Mouse (Mus musculus): Measurements from ENCODE around the gene 1700021F05Rik.
A peak's percentile ranks its signal among the peaks of the same experiment; 100 is the strongest.
"Not testable (repeated sequence)": the region's sequence is repeated elsewhere in the genome, so short reads cannot be mapped to it uniquely, and the experiment has no call there.

1700021F05Rik gene

GRCm38 (mm10) chr10:43537652-43538051 lies 3.1 kb downstream of the 1700021F05Rik start:
- no peak for DNase-seq

GRCm38 (mm10) chr10:43534382-43534781 lies 6.4 kb downstream of the 1700021F05Rik start:
- DNase-seq, result no peak

DNA sequence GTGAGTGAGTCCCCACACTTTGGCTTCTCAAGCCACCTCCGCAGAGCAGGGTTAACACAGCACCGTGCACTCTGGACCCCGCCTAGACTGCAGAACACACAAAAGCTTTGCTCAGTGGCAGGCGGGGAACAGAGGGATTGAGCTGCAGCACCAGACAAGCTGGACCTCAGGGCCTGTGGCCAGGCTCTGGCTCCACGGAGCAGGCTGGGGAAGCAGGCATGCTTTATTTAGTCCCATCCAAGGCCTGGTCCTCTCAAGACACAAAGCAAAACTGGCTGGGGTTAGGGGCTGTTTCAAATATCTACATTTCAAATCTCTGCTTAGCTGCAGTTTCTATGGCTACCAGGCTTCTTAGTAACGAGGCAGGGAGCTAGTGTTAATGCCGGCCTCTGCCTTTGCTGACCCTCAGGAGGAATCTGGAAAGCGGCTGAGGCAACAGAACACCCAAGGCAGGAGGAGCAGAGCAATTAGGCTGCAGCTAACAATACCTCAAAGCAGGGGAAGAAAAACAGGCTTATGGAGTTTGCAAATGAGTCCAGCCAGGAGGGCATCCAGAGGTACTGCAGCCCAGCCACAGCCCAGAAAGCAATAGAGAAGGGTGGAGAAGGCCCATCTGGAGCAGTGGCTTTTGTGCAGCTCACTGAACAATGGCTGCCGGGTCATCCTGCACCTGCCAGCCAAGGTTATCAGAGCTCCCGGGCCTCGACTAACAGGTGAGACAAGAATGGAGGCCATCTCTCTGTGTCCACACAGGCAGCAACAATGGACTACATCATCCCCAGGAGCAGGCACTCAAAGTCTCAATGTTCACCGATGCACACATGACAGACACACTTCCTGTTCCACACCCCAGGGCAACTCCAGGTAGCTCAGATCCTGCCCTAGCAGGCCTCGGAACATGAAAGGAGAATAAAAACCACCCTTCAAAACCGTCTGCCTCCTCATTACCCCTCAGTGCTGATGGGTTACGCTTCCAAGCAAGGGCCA lies 13.2 kb downstream of the 1700021F05Rik start:
- peak; percentile 13 for DNase-seq

GRCm38 (mm10) chr10:43523931-43524330 lies 16.9 kb downstream of the 1700021F05Rik start, which contains the start of gene Gm9803:
Gene Gm9803 (plus strand): TSS chr10:43524084.
- not testable (repeated sequence) for DNase-seq

DNA sequence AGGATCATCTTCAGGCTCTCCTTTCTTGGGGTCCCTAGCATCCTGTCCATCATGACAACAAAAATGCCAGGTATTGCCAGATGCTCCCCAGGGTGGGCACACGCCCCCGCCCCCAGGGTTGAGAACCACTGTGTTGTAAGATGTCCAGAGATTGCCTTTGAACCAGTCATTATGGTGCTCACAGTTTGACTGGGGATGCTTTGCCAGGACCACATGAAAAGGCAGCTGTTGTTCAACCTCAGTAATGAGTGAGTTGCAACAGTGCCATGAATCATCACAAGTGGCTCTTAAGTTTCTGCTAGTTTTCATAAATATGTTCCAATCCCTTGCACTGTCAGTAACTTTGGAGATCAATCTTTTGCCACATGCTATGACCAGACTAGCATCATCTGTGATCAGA lies 20.8 kb downstream of the 1700021F05Rik start:
- no peak for DNase-seq

GRCm38 (mm10) chr10:43518368-43518767 lies 22.4 kb downstream of the 1700021F05Rik start:
- DNase-seq, result no peak

DNA sequence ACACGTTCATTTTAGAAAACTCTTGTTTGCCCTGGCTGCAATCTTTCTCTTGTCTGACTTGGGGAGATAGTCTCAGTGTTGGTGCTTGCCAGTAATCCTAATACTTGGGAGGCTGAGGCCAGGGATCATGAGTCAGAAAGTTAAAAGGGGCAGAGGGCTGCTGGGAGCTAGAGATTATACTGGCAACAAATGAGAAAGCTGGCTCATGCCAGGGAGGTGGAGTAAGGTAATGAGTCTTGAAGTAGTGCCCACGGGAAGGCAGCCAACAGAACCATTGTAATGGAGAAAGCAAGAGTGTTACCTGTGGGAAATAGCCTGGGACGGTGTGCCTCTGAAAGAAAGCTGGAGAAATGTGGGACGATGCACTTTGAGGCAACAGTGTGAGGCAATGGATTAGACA lies 23.0 kb downstream of the 1700021F05Rik start:
- DNase-seq, result no peak

- no peak for DNase-seq
These were observed 23.7 kb downstream of the 1700021F05Rik start for GRCm38 (mm10) chr10:43516992-43517660.

DNA sequence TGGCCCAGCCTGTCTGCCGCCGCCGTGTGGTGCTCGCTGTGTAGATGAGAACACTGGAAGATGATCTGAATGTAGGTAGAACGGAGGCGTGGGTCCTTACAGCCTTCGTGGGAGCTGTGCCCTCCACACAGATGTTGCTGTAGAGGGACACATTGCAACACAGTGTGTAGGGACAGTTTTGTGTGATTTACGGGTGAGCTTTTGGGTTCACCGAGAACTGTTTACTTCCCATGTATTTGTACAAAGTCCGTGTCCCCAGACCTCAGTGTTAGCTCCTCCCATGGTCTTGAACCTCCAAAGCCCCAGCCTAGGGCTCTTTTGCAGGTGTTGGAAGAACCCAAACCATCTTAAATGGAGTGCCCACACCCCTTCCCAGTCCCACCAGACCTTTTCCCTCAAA lies 27.8 kb downstream of the 1700021F05Rik start:
- no peak for DNase-seq

GRCm38 (mm10) chr10:43509228-43509627 lies 31.6 kb downstream of the 1700021F05Rik start:
- no peak for DNase-seq

GRCm38 (mm10) chr10:43507051-43507450 lies 33.7 kb downstream of the 1700021F05Rik start:
- no peak for DNase-seq

DNA sequence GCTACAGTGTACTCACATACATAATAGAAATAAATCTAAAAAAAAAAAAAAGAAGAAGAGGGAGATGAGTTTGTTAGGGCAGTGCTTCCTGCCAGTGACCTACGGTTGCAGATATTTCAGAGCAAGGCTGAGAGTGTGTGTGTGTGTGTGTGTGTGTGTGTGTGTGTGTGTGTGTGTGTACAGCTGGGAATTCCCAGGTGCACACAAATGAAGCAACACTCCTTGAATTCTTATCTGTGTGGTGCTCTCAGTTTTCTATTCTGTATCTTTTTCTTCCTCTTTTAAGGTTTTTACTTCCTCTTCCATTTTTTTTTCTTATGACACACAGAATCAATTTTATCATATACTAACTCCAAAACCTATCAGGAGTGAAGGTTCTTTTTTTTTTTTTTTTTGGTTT lies 36.5 kb downstream of the 1700021F05Rik start:
- DNase-seq, result no peak

- DNase-seq, result no peak
These were observed 38.2 kb downstream of the 1700021F05Rik start for GRCm38 (mm10) chr10:43502599-43502998.

DNA sequence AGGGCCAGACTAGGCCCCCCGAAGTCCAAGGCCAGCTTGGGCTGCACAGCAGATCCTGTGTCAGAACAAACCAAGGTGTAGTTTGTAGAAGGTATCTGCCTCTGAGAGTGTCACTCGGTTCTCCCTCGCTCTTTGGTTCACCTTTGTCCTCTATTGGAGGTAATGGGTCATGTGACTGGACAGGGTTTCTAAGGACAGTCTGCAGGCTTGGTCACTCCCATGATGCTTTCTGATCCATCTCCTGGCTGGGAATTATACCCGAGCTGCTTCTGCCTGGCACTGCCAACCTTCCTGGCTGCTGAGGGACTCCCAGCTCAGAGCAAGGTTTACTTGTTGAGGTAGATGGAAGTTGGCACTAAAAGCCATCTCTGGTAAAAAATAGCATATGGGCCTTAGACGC lies 49.9 kb downstream of the 1700021F05Rik start:
- no peak for DNase-seq

DNA sequence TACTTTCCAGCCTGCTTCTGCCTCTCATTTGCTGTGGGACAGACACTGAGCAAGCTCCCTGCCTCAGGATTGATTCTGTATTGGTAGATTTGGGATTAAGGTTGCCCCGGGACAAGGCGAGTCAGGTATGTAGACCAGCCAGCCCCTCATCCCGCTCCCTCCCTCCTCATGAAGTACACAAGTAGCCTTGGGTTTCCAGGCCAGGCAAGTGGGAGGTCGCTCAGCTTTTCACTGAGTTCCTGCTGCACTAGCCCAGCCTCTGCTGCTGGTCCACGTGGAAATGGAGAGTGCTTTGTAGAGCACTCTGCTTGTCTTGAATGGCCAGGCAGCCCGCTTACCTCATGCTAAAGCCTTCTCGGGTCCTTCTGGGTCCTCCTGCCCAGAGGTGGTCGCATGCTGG lies 50.8 kb downstream of the 1700021F05Rik start:
- DNase-seq, result no peak

- DNase-seq, result no peak
These were observed 51.2 kb downstream of the 1700021F05Rik start for GRCm38 (mm10) chr10:43489550-43489949.

- DNase-seq, result no peak
These were observed 51.7 kb downstream of the 1700021F05Rik start for GRCm38 (mm10) chr10:43489139-43489538.

- no peak for DNase-seq
These were observed 52.5 kb downstream of the 1700021F05Rik start for GRCm38 (mm10) chr10:43488258-43488657.

- no peak for DNase-seq
These were observed 53.3 kb downstream of the 1700021F05Rik start for GRCm38 (mm10) chr10:43487441-43488010.

DNA sequence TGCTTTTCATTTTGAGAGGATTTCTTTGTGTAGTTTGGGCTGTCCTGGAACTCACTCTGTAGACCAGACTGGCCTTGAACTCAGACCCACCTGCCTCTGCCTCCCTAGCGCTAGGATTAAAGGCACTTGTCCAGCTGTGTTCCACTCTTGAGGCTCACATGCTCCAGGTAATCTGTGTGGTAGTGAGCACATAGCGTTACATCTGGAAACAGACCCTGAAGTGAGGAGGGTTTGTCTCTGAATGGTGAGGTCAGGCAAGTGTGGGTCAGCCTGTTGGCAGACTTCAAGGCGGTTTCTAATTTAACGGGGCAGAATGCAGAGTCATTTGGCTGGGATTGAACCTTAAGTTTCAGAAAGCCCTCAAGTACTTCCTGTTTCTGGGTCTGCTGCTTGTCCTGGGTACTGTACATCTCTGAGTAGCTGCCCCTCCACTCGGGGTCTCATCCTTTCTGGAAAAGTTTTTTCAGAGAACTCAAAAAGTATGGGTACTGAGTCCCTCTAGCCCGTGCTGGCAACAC lies 55.0 kb downstream of the 1700021F05Rik start:
- no peak for DNase-seq

DNA sequence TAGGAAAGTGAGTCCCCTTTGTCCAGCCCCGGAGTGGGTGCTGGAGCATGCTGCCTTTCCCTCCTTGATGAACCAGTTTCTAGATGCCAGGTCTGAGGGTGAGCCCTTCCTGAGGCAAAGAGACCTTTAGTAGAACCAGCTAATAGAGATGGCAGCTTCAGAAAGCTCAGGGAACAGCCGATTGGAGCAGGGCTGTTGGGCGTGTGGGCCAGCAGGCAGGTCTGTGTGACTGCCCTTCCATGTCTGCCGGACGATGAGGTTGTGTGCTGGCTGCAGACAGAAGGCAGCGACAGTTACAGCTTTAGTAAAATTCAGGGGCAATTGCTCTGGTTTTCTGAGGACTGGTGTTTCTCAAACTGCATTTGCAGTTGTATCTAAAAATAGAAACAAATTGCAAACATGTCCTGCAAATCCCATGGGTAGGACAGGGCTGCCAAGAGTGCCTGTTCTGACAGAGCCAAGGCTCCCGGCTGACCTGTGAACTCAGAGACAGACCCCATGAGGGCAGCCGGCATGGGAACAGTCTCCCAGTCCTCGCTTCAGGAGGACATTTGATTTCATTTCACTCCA lies 57.3 kb downstream of the 1700021F05Rik start:
- no peak for DNase-seq

DNA sequence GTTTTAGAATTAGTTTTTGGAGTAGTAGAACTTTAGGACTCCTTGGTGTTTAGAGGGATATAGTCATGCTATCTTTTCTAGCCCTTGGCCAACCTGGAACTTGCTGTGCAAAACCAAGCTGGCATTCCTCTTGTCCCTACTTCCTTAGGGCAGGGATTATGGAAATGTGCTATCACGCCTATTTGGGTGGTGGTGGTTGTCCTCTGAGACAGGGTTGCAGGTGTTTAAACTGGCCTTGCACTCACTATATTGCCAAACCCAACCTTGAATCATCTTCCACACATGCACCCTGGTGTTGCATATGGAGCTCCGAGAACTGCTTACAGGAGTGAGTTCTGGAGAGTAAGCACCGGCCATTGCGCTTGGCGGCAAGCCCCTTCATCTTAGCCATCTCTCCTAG lies 58.8 kb downstream of the 1700021F05Rik start:
- DNase-seq, result no peak

GRCm38 (mm10) chr10:43481179-43481578 lies 59.6 kb downstream of the 1700021F05Rik start:
- no peak for DNase-seq

All from right cerebral cortex, adult 18-20 months (tissue).